Mouse (Mus musculus) testis, adult 2 months (tissue): ENCODE measurements around the gene Tatdn2.

ENCODE experiments used
- CTCF ChIP-seq: fragments of 200-500 bp; IDR thresholded peaks from 2 replicates; pipeline ENCODE4 v1.5.1; 2012; ENCODE audit warnings: low read depth, mild to moderate bottlenecking, inconsistent platforms, low read length, moderate library complexity; ENCODE audit not compliant: control insufficient read depth, insufficient read depth, insufficient replicate concordance
- POLR2A ChIP-seq: fragments of 200-500 bp; IDR thresholded peaks from 2 replicates; pipeline ENCODE4 v1.6.1; 2012; ENCODE audit warnings: low read depth, mild to moderate bottlenecking, inconsistent platforms, low read length, moderate library complexity; ENCODE audit not compliant: control insufficient read depth

- no peak for TF ChIP-seq CTCF
- no peak for TF ChIP-seq POLR2A
Measured at GRCm38 (mm10) chr6:113737318-113738046, 40.6 kb downstream of the Tatdn2 start.
